ENCODE assay signal across 26 mouse cellular contexts in the genomic region with DNA sequence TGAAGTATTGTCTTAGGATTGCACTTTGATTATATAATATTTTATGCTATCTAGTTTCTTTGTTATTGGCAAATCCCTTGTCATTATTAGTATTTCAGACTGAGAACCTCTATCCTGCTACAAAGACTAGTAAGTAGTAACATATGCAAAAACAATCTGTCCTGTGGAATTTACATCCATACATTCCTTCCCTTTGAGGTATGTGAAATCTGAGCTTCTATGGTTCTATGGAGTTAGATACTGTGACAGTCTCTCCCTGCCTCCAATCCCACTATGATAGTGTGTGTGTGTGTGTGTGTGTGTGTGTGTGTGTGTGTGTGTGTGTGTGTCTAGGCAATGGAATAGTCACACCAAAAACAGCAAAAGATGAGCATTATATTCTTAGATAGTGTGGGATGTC.
A peak's percentile ranks its signal among the peaks of the same experiment; 100 is the strongest.
DNase-seq lines count a peak whose midpoint lies in the region; ATAC-seq lines count a peak whose summit lies in the region.
"Had no signal": no experiment of that assay in that cellular context is flagged by ENCODE, and none has a peak within 500 bp of the region (broad histone marks: within the 10 kb centered on the region; RNA-seq: fewer than 3 reads in every experiment).

No protein-coding gene starts in this region.

- no peak overlapping the region for H3K9ac ChIP-seq in neural tube, embryonic 15.5 days (replicated peaks)
- H3K9ac ChIP-seq in embryonic facial prominence, embryonic 11.5 days (replicated peaks; ENCODE audit: low read length): no peak overlapping the region
- H3K9ac ChIP-seq in liver, embryonic 12.5 days: no peak overlapping the region
- H3K9ac ChIP-seq in forebrain, embryonic 12.5 days: no peak overlapping the region
- H3K9ac ChIP-seq: kidney, embryonic 15.5 days; liver, embryonic 14.5 days; lung, embryonic 14.5 days; midbrain, embryonic 13.5 days had no signal

- no peaks in the 10 kb centered on the region for H3K4me1 ChIP-seq in neural tube, embryonic 15.5 days
- no peaks in the 10 kb centered on the region for H3K4me1 ChIP-seq in embryonic facial prominence, embryonic 11.5 days (ENCODE audit: control insufficient read depth, insufficient read depth, low read length)
- H3K4me1 ChIP-seq in liver, embryonic 12.5 days: no peaks in the 10 kb centered on the region
- no peaks in the 10 kb centered on the region for H3K4me1 ChIP-seq in forebrain, embryonic 12.5 days
- H3K4me1 ChIP-seq: forebrain, embryonic 10.5 days; kidney, embryonic 15.5 days; midbrain, embryonic 13.5 days had no signal

- no peaks in the 10 kb centered on the region for H3K36me3 ChIP-seq in neural tube, embryonic 15.5 days
- no peaks in the 10 kb centered on the region for H3K36me3 ChIP-seq in embryonic facial prominence, embryonic 11.5 days (replicated peaks; ENCODE audit: control insufficient read depth, insufficient read depth, low read depth, low read length)
- no peaks in the 10 kb centered on the region for H3K36me3 ChIP-seq in liver, embryonic 12.5 days
- H3K36me3 ChIP-seq in forebrain, embryonic 12.5 days (replicated peaks): no peaks in the 10 kb centered on the region
- H3K36me3 ChIP-seq: forebrain, embryonic 10.5 days; G1E; kidney, embryonic 15.5 days; midbrain, embryonic 13.5 days had no signal

- ATAC-seq in neural tube, embryonic 15.5 days (ENCODE audit: low FRiP score): no peak
- ATAC-seq in embryonic facial prominence, embryonic 11.5 days (replicated peaks; ENCODE audit: insufficient number of reproducible peaks, low FRiP score, low TSS enrichment, low read depth): no peak
- no peak for ATAC-seq in liver, embryonic 12.5 days
- no peak for ATAC-seq in forebrain, embryonic 12.5 days (ENCODE audit: low FRiP score)
- ATAC-seq: activated CD4-positive, CD25-positive, alpha-beta regulatory T cell, adult 4 months; hindbrain, embryonic 16.5 days; intestine, embryonic 16.5 days; midbrain, embryonic 13.5 days had no signal

- peak; percentile 24 for DNase-seq in neural tube, embryonic 10.5 days (ENCODE audit: extremely low spot score, low spot score)
- peak; percentile 72 for DNase-seq in embryonic facial prominence, embryonic 11.5 days (ENCODE audit: low spot score)
- peak; percentile 41 for DNase-seq in forelimb bud, embryonic 11.5 days (ENCODE audit: low read depth, low spot score)
- no peak for DNase-seq in cerebellum, adult 9-10 months
- no peak for DNase-seq in testis, postnatal 10 days (ENCODE audit: low spot score)
- DNase-seq: adrenal gland, postnatal 10 days; B cell, adult 2 months; cerebellum, adult 18-20 months; cerebellum, postnatal 25 days; gastrocnemius, adult 2 months; lung, embryonic 14.5 days; right cerebral cortex, postnatal 25 days; spleen, adult 18-20 months; thymus, postnatal 4 days had no signal

- H3K27me3 ChIP-seq in neural tube, embryonic 15.5 days (replicated peaks): no peaks in the 10 kb centered on the region
- H3K27me3 ChIP-seq in embryonic facial prominence, embryonic 11.5 days (ENCODE audit: control insufficient read depth, insufficient read depth, low read length): no peaks in the 10 kb centered on the region
- no peaks in the 10 kb centered on the region for H3K27me3 ChIP-seq in liver, embryonic 12.5 days (replicated peaks)
- H3K27me3 ChIP-seq in forebrain, embryonic 12.5 days: no peaks in the 10 kb centered on the region
- H3K27me3 ChIP-seq: CH12.LX; kidney, embryonic 15.5 days; midbrain, embryonic 13.5 days had no signal

- no peak overlapping the region for H3K4me2 ChIP-seq in neural tube, embryonic 15.5 days
- H3K4me2 ChIP-seq in embryonic facial prominence, embryonic 11.5 days (ENCODE audit: low read depth, low read length): no peak overlapping the region
- H3K4me2 ChIP-seq in liver, embryonic 12.5 days: no peak overlapping the region
- H3K4me2 ChIP-seq in forebrain, embryonic 12.5 days: no peak overlapping the region
- H3K4me2 ChIP-seq: kidney, embryonic 15.5 days; lung, embryonic 14.5 days; midbrain, embryonic 13.5 days had no signal

- no peak overlapping the region for H3K27ac ChIP-seq in neural tube, embryonic 15.5 days (replicated peaks)
- no peak overlapping the region; the same call in 1 of the 2 replicates for H3K27ac ChIP-seq in embryonic facial prominence, embryonic 11.5 days (replicated peaks; ENCODE audit: low read depth, low read length)
- no peak overlapping the region for H3K27ac ChIP-seq in liver, embryonic 12.5 days
- no peak overlapping the region for H3K27ac ChIP-seq in forebrain, embryonic 12.5 days
- H3K27ac ChIP-seq: forebrain, embryonic 10.5 days; gastrocnemius, adult 2 months; kidney, embryonic 15.5 days; liver, embryonic 14.5 days; midbrain, embryonic 13.5 days had no signal

- no peak overlapping the region for H3K4me3 ChIP-seq in neural tube, embryonic 15.5 days (replicated peaks)
- H3K4me3 ChIP-seq in embryonic facial prominence, embryonic 11.5 days (ENCODE audit: low read depth, low read length): no peak overlapping the region
- no peak overlapping the region for H3K4me3 ChIP-seq in liver, embryonic 12.5 days
- H3K4me3 ChIP-seq in forebrain, embryonic 12.5 days (replicated peaks): no peak overlapping the region
- H3K4me3 ChIP-seq: forebrain, embryonic 10.5 days; gastrocnemius, adult 2 months; kidney, embryonic 15.5 days; midbrain, embryonic 13.5 days had no signal

- no peaks in the 10 kb centered on the region for H3K9me3 ChIP-seq in neural tube, embryonic 15.5 days (replicated peaks)
- H3K9me3 ChIP-seq in embryonic facial prominence, embryonic 11.5 days (replicated peaks; ENCODE audit: control insufficient read depth, low read length): no peaks in the 10 kb centered on the region
- no peaks in the 10 kb centered on the region for H3K9me3 ChIP-seq in liver, embryonic 12.5 days (replicated peaks)
- H3K9me3 ChIP-seq in forebrain, embryonic 12.5 days: no peaks in the 10 kb centered on the region
- H3K9me3 ChIP-seq: forebrain, embryonic 10.5 days; G1E; kidney, embryonic 15.5 days; midbrain, embryonic 13.5 days had no signal

Comparison
In these comparisons a context has a peak if more than half of its experiments do, and no peak if none do; other contexts are left out.
1. DNase-seq: peak in neural tube, embryonic 10.5 days (single experiment), embryonic facial prominence, embryonic 11.5 days (single experiment) and forelimb bud, embryonic 11.5 days (single experiment); none in cerebellum, adult 9-10 months (single experiment) and testis, postnatal 10 days (single experiment).